Mouse (Mus musculus) c-Kit-negative CD71-positive TER-119-positive erythroid progenitor cells, embryonic 14.5 days (primary cell): ENCODE data around the gene Il9r.

Experiments used
- DNase-seq: peaks from one replicate; pipeline ENCODE4 v3.0.0-alpha.2; 2013; ENCODE audit warnings: low read depth, low spot score

Il9r gene

GRCm38 (mm10) chr11:32160341-32160740 is 39.7 kb downstream of the Il9r start:
- no peak for DNase-seq

- no peak for DNase-seq
These were observed 40.9 kb downstream of the Il9r start for GRCm38 (mm10) chr11:32159176-32159575.

- no peak for DNase-seq
These were observed 42.1 kb downstream of the Il9r start for GRCm38 (mm10) chr11:32157791-32158594.

GRCm38 (mm10) chr11:32156854-32157630 is 43.0 kb downstream of the Il9r start:
- DNase-seq, result no peak

GRCm38 (mm10) chr11:32153216-32153615 is 46.9 kb downstream of the Il9r start:
- DNase-seq, result no peak

- peak; percentile 41 for DNase-seq
These were observed 47.3 kb downstream of the Il9r start for GRCm38 (mm10) chr11:32152814-32153213.

- no peak for DNase-seq
These were observed 48.8 kb downstream of the Il9r start for GRCm38 (mm10) chr11:32151243-32151642.

- no peak for DNase-seq
These were observed 50.5 kb downstream of the Il9r start for GRCm38 (mm10) chr11:32149605-32150004.

GRCm38 (mm10) chr11:32142771-32143170 is 57.3 kb downstream of the Il9r start:
- no peak for DNase-seq

- DNase-seq, result no peak
These were observed 58.2 kb downstream of the Il9r start for GRCm38 (mm10) chr11:32141627-32142586.

- DNase-seq, result peak; percentile 58
These were observed 59.0 kb downstream of the Il9r start for GRCm38 (mm10) chr11:32141034-32141433.

- no peak for DNase-seq
These were observed 60.5 kb downstream of the Il9r start for GRCm38 (mm10) chr11:32139528-32139961.

- no peak for DNase-seq
These were observed 61.5 kb downstream of the Il9r start for GRCm38 (mm10) chr11:32138614-32138964.

- DNase-seq, result no peak
These were observed 62.1 kb downstream of the Il9r start for GRCm38 (mm10) chr11:32137719-32138613.
